Mouse (Mus musculus) C2C12 (cell line): ENCODE results near the gene Cd274.

Source experiments
- CEBPB ChIP-seq: IDR thresholded peaks from one replicate; pipeline ENCODE4 v1.6.1; 2011; ENCODE audit warnings: low read depth, mild to moderate bottlenecking, control low read depth, moderate library complexity
- CTCF ChIP-seq: IDR thresholded peaks from one replicate; pipeline ENCODE4 v1.5.1; 2011; ENCODE audit not compliant: control insufficient read depth, insufficient read depth, insufficient read length
- FOSL1 ChIP-seq: IDR thresholded peaks from one replicate; pipeline ENCODE4 v1.8.0; 2011; ENCODE audit warnings: mild to moderate bottlenecking, low read length; ENCODE audit not compliant: poor library complexity, insufficient read depth, severe bottlenecking
- MAX ChIP-seq: IDR thresholded peaks from one replicate; pipeline ENCODE4 v1.6.1; 2011; ENCODE audit warnings: mild to moderate bottlenecking, control low read depth
- MYOD1 ChIP-seq: IDR thresholded peaks from one replicate; pipeline ENCODE4 v1.6.1; 2011; ENCODE audit warnings: low read depth; ENCODE audit not compliant: control insufficient read depth, insufficient read length
- MYOG ChIP-seq: IDR thresholded peaks from one replicate; pipeline ENCODE4 v1.6.1; 2011; ENCODE audit not compliant: control insufficient read depth, insufficient read length; ENCODE audit errors: extremely low read depth
- USF1 ChIP-seq: IDR thresholded peaks from one replicate; pipeline ENCODE4 v1.6.1; 2011; ENCODE audit warnings: low read depth, mild to moderate bottlenecking, control low read depth, moderate library complexity

DNA sequence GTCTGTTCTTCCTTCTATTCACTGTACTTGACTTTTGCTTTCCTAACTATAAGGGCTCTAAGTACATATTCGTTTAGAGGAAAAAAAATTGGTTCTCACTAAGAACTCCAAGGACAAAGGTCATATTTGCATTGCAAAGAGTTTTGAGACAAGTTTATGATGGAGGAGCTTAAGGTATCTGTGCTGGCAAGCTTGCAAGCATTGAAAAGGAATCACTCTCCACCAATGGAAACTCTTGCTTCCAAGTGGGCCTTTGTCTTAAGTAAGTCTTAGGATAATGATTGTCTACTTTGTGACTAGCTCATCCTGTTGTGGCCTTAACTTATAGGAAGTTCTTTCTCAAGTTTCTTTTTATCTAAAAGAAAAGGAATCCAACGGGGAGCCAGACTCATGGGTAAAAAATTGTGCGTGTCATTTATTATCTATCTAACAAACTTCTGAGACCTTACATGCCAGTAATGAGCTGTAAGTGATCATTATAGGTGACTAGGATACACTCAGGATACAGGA, 49.2 kb downstream of the Cd274 start:
- TF ChIP-seq CTCF (no peak), FOSL1 (no peak), USF1 (no peak), MYOD1 (no peak), MYOG (no peak), CEBPB (no peak), MAX (no peak)
